Mouse (Mus musculus) T-cell, adult 2 months (primary cell): Measurements from ENCODE around the gene Lonp1.
"Not testable (repeated sequence)": the region's sequence is repeated elsewhere in the genome, so short reads cannot be mapped to it uniquely, and the experiment has no call there.

ENCODE experiments used
- DNase-seq: peaks from one replicate; pipeline ENCODE4 v3.0.0; 2022; ENCODE audit warnings: low spot score

Gene Lonp1

DNA sequence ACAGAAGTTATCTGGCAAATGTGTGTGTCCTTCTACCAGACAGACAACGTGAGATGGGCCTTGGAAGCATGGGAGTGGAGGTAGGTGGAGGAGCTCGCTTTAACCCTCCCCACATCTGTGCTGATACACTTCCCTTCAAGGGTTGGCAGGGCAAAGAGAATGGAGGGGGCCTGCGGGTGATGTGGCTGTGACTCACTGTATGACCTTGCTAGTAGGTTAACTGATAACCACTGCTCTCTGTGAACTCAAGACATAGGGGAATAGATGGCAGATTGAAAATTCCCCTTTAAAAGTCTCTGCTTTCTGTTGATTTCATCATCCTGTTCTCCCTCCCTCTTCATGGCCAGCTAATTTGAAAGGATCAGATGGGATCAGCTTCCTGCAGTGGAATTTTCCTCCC is 1.2 kb downstream of the Lonp1 start:
- DNase-seq, result no peak

GRCm38 (mm10) chr17:56617628-56618027 is 9.1 kb downstream of the Lonp1 start:
- DNase-seq, result no peak

DNA sequence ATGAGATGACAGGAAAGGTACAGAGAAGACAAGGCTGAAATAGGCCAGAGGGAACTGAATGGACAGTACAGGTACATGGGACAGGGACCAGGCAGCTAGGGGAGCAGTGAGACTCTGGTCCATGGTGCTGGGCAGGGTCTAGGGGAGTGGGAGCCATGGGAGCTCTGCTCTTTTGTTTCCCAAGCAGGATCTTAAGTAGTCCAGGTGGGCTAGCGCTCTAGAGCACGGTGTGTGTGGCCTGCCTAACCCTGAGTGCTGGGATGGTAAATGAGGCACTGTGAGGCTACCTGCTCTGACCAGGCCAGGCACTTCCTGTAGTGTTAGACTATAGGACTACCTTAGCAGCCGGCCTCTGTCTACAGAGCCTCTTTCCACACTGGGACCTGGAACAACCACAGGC is 10.0 kb downstream of the Lonp1 start:
- no peak for DNase-seq

DNA sequence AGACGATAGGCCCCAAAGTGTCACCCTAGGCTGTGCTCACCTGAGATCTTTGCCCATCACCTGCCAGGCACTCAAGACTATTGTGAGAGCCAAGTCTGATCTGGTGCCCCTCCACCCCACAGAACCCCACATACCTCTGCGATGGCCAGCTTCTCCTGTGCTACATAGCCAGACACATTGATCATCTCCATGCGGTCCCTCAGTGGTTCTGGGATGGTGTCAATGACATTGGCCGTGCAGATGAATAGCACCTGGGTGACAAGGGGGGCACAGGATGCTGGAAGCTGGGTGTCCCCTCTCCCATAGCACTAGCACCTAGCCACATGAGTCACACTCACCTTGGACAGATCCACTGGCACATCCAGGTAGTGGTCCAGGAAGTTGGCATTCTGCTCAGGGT is 10.9 kb downstream of the Lonp1 start:
- no peak for DNase-seq

- no peak for DNase-seq
Measured at GRCm38 (mm10) chr17:56615136-56615784, 11.4 kb downstream of the Lonp1 start.

- no peak for DNase-seq
Measured at GRCm38 (mm10) chr17:56614391-56615135, 12.1 kb downstream of the Lonp1 start.

- peak; percentile 60 for DNase-seq
Measured at GRCm38 (mm10) chr17:56613893-56614292, 12.8 kb downstream of the Lonp1 start.

- peak; percentile 91 for DNase-seq
Measured at GRCm38 (mm10) chr17:56613236-56613844, 13.3 kb downstream of the Lonp1 start, which contains the start of gene Rpl36. Rpl36 (plus strand) TSS chr17:56613416.

DNA sequence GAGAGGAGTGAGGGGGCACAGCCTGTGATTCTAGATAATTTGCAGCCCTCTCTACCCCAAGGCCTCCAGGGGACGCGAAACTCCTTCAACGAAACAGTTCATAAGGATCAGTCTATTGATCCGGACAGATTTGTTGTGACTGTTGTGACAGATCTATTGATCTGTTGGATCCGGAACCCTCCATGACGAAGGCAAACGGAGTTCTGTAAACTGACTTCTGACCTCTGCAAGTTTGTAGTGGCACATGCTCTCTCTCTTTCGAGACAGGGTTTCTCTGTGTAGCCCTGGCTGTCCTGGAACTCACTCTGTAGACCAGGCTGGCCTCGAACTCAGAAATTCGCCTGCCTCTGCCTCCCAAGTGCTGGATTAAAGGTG is 14.1 kb downstream of the Lonp1 start:
- DNase-seq, result not testable (repeated sequence)

DNA sequence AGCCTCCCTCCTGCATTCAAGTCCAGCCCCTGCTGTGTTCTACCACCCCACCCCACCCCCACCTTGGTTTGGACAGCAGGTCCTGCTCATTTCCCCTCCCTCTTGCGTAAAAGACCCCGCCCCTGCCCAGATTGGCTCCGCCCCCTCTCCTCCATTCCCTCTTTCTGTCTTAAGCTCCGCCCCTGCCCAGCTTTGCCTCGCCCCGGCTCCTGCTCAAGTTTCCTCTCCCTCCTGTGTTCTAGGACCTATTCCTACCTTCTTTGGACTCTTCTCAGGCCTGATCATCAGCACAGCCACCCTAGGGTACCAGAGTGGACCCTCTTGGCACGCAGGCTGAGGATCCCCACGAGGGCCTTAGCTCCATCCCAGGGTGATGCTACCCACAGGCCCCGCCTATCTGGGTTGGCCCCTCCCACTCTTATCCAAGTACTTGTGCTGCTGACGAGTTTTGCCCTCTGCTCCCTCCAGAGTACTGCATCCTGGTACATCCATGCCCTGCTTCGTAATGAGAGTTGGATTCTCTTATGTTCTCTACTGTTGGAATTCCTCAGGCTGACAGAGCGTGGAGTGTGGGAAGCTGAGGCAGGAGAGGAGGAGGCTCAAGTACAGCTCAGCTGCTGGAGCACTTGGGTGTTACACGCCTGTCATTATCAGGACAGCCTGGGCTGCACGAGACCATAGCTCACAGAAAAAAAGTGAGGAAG is 14.7 kb downstream of the Lonp1 start:
- no peak for DNase-seq

- no peak for DNase-seq
Measured at GRCm38 (mm10) chr17:56611323-56611722, 15.4 kb downstream of the Lonp1 start.

DNA sequence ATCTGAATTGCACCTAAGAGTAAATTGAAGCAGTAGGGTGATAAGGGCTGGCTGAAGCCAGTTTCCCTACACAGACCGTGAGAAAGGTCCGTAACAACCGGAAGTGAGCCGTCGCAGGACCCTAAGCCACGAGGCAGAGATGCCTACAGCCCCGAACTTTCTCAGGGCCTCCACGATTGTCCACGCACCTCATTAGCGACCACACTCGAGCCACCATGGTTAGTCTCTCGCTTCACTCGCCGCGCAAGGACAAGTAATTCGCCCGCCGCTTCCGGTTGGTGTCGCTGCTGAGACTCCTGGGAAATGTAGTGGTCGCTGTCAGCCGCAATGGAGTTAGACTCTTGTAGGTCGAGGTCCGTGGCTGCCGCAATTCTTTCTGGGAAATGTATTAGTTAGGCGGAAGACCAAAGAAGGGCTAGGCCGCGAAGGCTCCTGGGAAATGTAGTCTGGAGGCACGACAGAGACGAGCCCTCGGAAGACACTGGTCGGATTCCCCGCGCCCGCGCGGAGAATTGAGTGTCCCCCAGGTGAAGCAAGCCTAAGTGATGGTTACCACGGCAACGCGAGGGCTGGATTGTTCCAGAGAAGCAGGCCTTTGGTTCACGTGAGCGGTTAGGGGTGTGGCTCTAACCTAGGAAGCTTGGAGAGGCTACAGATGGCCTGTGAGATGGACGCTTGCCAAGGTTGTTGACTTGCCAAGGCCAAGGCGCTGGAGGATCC is 17.1 kb downstream of the Lonp1 start, which contains the start of gene 2410015M20Rik:
TSS of gene 2410015M20Rik (minus strand) at position 320 of the 720 bp plus-strand sequence.
- DNase-seq, result peak; percentile 94

DNA sequence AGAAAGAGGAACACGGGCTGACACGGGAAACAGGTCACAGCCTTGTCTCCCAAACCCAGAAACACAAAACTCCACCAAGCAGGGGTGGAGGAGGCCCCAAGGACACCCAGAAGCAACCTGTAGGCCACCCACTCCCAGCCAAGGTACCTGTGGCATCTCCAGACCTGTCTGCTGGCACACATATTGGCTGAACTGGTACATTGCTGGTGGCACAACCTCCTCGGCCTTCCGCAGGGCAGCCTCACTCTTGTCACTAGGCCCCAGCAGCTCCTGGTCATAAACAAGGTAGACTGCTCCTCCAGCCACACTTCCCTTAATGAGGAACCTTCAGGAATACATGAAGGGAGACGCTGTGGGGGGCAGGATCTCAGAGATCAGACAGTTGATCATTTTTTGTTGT is 18.0 kb downstream of the Lonp1 start:
- no peak for DNase-seq

GRCm38 (mm10) chr17:56607521-56608062 is 19.1 kb downstream of the Lonp1 start:
- no peak for DNase-seq

- no peak for DNase-seq
Measured at GRCm38 (mm10) chr17:56605431-56605830, 21.3 kb downstream of the Lonp1 start.

DNA sequence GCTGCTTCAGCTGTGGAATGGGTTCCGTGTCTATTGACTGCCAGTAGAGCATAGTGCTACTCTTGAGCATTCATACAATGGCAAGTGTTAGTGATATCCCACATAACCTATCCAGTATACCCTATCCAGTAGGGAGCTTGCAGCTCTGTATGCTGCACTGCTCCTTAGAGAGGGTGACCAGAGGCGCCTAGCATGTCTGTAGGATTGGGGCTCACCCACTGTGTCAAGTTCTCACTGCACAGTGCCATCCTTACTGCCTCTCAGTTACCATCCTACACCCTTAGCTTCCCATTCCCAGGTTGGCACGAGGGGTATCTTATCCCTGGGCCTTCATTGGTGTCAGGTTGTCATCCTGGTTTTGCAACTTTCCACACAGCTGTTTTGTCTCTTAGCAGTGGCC is 22.3 kb downstream of the Lonp1 start:
- DNase-seq, result no peak

- DNase-seq, result no peak
Measured at GRCm38 (mm10) chr17:56604070-56604380, 22.7 kb downstream of the Lonp1 start.

DNA sequence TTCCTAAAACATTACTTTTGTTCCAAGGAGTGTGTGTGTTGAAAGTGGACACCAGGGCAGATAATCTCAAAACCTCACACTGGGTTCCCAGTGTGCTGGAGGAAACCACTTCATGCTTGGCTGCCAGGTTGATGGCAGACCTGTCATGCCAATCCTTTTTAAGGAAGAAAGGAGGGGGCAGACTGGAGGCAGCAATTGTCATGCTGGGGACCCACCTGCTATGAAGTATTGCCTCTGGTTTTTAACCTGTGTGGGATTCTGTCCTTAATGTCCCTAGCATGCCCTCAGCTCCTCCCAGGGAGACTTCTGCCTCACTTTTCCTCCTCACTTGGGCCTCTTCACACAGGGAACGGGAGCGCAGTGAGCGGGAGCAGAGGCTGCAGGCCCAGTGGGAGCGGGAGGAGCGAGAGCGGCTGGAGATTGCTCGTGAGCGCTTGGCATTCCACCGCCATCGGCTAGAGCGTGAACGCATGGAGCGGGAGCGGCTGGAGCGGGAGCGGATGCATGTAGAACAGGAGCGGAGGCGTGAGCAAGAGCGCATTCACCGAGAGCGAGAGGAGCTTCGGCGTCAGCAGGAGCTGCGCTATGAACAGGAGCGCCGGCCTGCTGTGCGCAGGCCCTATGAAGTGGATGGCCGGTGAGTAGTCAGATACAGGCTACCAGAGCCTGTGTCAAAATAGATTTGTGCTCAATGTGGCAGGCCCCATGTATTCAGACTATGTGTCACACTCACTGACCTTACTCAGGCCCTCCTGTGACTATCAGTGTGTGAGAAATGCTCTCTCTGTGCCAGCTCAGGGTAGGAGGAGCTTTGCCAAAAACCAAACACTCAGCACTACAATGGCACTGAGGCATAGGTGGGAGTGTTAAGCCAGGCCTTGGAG is 23.3 kb downstream of the Lonp1 start:
- DNase-seq, result no peak

DNA sequence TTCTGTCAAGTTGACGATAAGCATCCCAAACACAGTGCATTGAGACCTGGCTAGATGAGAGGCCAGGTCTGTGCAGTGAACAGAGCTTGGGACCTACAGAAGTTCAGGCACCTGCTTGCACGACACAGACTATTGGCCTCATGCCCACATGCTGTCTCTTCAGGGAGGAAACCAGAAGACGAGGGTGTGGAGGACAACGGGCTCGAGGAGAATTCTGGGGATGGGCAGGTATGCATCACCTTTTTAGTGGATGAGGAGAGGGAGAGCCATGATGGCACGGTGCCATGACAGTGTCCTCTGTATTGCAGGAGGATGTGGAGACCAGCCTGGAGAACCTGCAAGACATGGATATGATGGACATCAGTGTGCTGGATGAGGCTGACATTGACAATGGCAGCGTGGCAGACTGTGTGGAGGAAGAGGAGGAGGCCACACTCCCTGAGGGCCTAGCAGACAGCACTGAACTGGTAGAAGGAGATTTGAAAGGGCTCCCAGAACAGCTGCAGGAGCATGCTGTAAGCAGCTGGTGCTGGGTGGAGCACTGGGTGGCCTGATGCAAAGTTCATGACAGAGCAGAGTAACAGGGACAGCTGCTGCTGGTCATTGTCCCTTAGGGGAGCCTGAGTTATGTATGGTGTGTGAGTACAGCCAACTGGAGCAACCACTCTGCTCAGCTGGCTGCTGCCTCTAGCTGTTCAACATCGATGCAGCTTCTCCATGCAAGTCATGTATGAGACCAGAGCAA is 33.0 kb downstream of the Lonp1 start:
- DNase-seq, result no peak

GRCm38 (mm10) chr17:56592553-56592952 is 34.1 kb downstream of the Lonp1 start:
- no peak for DNase-seq
